Mouse (Mus musculus) telencephalon, adult 2 months (tissue): ENCODE results near the gene Vapa.
"Not testable (repeated sequence)": the region's sequence is repeated elsewhere in the genome, so short reads cannot be mapped to it uniquely, and the experiment has no call there.

ENCODE experiments used
- DNase-seq: peaks from one replicate; pipeline ENCODE4 v3.0.0-alpha.2; 2011; ENCODE audit warnings: low read depth, low spot score

Gene Vapa

DNA sequence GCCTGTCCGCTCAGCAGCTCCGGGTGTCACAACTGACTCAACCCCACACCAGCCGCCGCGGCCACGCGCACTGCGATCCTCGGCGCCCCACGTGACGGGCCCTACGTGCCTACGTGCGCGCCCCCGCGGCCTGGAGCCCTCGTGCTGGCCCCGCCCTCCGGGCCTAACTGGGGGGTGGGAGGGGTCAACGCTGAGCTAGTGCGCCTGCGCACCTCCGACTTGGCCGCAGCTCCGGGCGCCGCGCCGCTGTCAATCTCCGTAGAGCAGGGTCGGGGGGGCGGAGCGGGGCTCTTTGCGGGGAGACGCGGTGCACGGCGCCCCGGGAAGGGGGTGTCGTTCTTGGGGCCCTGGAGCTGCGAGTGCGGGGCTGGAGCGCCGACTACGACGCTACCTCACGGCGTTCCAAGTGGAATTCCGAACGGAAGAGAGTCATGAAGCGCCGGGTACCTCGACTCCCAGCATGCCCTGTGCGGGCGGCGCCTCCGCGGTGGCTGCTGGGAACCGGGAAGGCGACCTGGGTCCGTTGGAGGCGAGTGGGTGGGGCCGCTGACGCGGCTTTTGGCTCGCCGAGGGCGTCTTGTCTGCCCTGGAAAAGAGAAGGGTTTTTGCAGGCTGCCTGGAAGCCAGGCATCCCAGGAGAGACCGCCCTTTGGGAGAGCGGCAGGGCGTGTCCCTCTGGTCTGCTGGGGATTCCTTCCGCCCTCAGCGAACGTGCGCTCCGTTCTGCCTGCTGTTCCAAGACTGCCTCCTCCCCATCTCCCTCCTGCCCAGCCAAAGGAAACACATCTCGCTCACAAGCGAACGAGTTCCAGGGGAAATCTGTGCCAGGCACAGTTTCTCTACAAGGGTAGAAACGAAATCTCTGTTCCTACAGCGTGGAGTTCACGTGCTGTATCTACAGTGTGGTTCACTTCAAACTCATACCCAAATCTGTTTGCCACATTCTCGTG is at the start of gene Vapa:
Gene Vapa, minus strand, starts transcription at position 93 of the 950 bp plus-strand sequence.
- peak; percentile 95 for DNase-seq

GRCm38 (mm10) chr17:65662662-65663061 is 49.3 kb upstream of the Vapa start:
- no peak for DNase-seq

DNA sequence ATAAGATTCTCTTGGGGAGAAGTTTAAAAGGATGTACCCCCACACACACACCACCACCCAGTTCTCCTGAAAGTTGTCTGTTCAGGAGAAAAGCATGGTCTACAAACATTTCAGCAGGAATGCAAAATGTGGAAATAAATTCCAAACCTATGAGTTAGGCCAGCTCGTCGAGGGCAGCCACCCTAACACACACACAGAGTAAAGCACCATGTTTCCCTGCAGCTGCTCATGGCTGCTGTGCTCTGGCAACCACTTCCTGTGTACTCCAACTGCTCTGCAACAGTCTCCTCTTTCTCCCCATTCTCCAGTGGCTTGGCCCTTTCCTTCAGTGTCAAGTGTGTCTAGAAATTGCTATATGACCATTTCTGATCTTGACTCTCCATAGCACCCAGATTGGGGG is 45.1 kb upstream of the Vapa start:
- no peak for DNase-seq

GRCm38 (mm10) chr17:65657958-65658357 is 44.6 kb upstream of the Vapa start:
- no peak for DNase-seq

- DNase-seq = no peak
These were observed 43.4 kb upstream of the Vapa start for GRCm38 (mm10) chr17:65656731-65657130.

- no peak for DNase-seq
These were observed 42.7 kb upstream of the Vapa start for GRCm38 (mm10) chr17:65656076-65656475.

DNA sequence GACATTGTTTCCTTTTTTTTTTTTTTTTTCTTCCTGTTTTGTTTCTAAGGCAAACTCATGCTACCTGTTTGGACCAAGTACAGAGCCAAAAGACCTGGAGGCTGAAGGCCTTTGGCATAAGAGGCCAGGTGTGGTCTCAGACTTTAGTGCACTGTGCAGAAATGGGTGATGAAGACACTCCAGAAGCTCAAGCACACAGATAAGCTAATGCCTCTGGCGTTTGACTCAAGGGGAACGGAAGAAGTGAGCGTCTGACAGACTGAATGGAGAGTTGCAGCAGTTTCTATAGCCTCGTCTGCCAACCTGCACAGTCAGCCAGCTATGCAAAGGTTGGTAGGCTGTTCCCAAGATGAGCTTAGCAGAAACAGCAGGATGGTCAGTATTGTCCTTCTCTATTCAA is 42.3 kb upstream of the Vapa start:
- DNase-seq = no peak

- no peak for DNase-seq
These were observed 37.2 kb upstream of the Vapa start for GRCm38 (mm10) chr17:65650598-65650997.

DNA sequence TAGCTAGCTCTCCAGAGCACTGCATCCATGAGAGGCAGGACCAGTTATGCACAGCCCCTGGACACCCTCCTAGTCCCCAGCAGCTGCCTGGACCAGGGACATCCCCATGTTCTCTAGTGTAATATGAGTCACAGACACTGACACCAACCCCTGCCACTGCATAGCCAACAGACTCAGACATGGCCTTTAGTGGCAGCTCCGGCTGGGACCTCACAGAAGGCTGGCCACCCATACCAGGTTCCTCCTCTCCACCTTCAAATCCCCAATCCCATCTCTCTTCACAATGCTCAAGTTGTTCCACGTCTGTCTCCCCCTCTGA is 35.8 kb upstream of the Vapa start:
- no peak for DNase-seq

- no peak for DNase-seq
These were observed 35.2 kb upstream of the Vapa start for GRCm38 (mm10) chr17:65648371-65649174.

GRCm38 (mm10) chr17:65647961-65648360 is 34.6 kb upstream of the Vapa start:
- DNase-seq = no peak

- DNase-seq = no peak
These were observed 33.9 kb upstream of the Vapa start for GRCm38 (mm10) chr17:65647226-65647625.

DNA sequence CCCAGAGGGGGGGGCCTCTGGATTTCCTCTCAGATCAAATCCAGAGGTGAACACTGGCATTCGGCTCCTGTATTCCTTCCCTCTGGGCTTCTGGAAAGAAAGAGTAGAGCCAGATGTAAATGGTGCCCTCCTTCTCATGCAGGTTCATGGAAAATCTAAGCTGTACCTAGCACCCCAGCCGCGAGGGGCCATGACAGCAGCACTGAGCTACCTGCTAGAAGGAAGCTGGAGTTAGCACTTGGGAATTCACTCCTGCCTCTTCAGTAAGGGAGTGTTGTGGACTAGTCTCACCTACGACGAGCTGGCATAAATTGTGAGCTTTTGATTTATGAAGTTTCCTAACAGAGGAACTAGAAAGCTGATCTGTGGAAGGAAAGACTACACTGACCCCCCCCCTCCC is 30.2 kb upstream of the Vapa start:
- DNase-seq = no peak

GRCm38 (mm10) chr17:65643051-65643521 is 29.7 kb upstream of the Vapa start:
- peak; percentile 90 for DNase-seq

GRCm38 (mm10) chr17:65642578-65642991 is 29.2 kb upstream of the Vapa start:
- DNase-seq = no peak

GRCm38 (mm10) chr17:65641734-65642218 is 28.4 kb upstream of the Vapa start, which contains the start of gene Txndc2:
Gene Txndc2 (minus strand): TSS chr17:65642168.
- no peak for DNase-seq

GRCm38 (mm10) chr17:65639144-65639543 is 25.8 kb upstream of the Vapa start:
- DNase-seq = no peak

DNA sequence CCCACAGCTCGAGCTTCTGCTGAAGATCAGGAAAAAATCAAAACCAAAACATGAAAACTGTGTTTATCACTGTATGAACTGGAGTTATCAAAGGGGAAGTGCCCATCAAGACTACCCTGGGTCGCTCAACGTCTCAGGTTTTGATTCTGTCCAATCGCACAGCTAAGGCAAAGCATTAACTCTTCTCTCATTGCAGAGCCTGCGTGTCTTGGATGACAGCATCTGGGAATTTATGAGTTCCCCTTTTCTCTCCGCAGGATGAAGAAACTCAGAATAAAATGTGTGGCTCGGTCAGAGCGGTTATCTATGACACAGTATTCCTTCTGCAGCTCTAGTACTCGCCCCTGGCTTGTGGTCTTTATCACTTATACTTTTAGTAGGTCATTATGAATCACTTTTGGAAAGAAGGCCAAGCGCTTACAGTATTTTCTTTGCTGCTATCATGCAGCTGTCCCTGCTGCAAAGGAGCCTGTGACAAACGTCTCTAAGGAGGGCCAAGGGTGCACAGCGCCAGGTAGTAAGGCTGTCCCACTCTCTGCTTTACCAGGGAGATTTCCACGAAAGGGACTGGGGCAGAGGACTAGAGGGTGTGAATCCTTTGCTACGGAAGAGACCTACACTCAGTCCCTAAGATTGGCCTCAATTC is 22.5 kb upstream of the Vapa start:
- no peak for DNase-seq

- no peak for DNase-seq
These were observed 16.6 kb upstream of the Vapa start for GRCm38 (mm10) chr17:65629943-65630342.

DNA sequence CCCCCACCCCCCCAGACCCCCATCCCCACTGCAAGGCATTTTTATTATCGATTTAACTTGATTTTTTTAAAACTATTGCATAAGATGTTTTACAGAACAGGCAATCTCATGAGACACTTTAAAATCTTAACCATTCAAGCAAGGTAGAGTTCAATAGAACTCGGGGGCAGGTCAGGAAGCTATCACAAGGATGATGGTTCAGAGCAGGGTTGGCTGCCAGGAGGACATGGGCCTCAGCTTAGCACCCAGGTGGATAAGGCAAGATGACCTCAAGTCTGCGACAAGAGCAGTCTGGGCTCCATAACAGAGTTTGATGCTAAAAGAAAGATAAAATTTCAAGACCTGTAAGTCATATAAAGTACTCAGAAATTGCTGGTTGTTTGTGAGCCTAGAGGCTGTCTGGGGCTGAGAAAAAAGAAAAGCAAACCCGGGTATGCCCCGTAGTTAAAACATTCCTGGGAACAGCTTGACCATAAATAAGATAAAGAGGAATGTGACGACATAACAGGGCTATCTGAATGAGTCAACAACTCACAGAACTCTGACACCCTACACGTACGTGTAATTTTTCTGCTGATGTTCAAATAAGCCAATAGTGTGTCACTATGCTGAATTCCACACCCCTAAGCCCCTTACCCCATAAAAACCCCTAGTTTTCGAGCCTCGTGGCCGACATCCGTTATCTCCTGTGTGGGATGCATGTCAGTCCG is 15.6 kb upstream of the Vapa start:
- DNase-seq = not testable (repeated sequence)

DNA sequence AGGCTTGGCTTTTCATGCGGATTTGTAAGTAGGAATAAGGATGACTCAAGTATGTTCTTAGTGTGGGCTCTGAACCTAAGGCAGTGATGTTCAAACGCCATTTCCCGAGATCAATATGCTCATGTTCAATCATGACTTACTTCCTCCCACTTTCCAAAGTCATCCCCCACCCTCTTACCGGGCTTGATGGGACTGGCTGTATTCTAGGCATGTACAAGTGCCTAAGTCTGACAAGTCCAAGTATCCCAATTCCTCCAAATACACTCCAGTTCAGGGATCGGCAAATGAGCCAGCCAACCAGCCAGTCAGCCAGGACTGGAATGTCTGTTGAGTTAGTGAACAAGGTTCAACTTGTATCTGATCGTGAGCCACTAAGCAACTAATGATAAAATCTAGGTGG is 12.9 kb upstream of the Vapa start:
- no peak for DNase-seq
